Mouse (Mus musculus): ENCODE results near the gene Ntan1.
"Not testable (repeated sequence)": the region's sequence is repeated elsewhere in the genome, so short reads cannot be mapped to it uniquely, and the experiment has no call there.

Gene Ntan1

GRCm38 (mm10) chr16:13818560-13819393, at the start of gene Ntan1:
Gene Ntan1, plus strand, starts transcription at chr16:13818845.
- DNase-seq = peak; percentile 97

- DNase-seq = not testable (repeated sequence)
These were observed 47.0 kb upstream of the Ntan1 start for GRCm38 (mm10) chr16:13771603-13772002.

- not testable (repeated sequence) for DNase-seq
These were observed 46.6 kb upstream of the Ntan1 start for GRCm38 (mm10) chr16:13772051-13772450.

GRCm38 (mm10) chr16:13774011-13774410, 44.6 kb upstream of the Ntan1 start:
- DNase-seq = not testable (repeated sequence)

GRCm38 (mm10) chr16:13774651-13775050, 44.0 kb upstream of the Ntan1 start:
- DNase-seq = not testable (repeated sequence)

DNA sequence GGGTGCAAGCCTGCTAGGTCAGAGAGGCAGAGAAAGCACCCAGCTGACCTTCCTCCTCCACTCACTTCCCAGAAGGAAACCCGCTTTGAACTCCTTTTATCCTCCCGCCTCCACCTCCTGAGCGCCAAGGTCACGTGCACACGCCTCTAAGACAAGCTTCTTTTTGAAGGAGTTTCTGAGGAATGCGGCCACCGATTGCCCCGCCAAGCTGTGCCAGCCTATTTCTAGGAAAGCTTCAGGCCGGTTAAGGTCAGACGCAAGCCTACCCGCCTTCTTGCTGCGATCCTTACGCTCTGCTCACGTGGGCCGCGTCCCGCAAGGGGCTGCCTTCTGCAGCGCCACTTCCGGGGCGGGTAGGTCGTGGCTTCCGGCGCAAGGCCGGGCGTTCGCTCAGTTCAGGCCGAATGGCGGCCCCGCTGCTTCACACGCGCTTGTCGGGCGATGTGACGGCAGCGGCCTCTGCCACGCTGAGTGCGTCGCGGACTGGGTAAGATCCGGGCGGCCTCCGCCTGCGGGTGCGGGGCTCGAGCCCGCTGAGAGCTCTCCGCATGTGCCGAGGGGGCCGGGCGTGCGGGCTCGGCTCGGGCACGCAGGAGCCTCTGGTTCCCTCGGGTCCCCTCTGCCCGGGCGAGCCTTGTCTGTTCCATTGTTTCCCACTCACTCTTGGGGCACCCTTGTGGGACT, 38.1 kb upstream of the Ntan1 start, which contains the start of gene Rrn3:
Gene Rrn3 (plus strand): TSS at position 356 of the 684 bp plus-strand sequence.
- DNase-seq = peak; percentile 95

DNA sequence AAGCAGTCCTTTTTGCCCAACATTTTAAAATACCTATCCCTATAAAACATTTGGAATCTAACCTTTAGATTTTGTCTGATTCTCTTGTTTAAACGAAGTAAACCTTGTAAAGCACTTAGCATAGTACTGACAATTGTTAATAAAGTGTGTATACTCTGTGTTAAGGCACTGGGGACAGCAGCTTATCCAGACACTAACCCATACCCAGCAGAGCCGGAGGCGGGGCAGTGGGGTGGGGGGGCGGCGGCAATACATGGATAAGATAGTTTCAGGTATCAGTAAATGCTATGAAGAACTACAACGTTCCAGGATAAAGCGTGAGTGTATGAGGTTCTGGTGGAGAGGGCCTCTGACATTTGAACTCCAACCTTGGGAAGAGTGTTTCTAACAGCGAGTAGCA, 37.4 kb upstream of the Ntan1 start:
- DNase-seq = no peak

DNA sequence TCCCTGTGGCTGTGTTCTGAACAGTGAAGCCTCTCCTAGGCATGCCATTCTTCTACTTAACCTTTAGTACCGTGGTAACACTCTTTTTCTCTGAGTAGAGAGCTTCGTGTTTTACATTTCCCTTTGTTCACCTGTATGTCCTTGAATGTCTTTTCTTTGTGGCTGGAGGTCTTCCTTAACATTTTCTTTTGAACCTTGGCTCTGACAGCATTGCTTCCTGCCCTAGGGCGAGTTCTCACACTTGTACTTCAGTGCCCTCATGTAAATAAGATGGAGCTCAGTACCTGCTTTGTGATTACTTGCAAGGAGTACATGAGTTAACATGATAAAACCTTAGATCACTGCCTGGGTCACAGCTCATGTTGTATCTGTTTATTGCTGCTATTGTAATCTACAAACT, 32.7 kb upstream of the Ntan1 start:
- DNase-seq = no peak

DNA sequence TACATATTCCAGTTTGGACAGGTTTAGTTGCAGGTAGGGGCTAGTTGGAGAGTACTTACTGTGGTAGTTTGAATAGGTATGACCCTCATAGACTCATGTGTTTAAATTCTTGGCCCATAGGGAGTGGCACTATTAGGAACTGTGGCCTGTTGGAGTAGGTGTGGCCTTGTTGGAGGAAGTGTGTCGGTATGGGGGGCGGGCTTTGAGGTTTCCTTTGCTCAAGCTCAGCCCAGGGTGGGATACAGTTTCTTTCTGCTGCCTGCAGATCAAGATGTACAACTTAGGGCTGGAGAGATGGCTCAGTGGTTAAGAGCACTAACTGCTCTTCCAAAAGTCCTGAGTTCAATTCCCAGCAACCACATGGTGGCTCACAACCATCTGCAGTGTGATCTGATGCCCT, 25.2 kb upstream of the Ntan1 start:
- DNase-seq = not testable (repeated sequence)

- DNase-seq = no peak
These were observed 21.9 kb upstream of the Ntan1 start for GRCm38 (mm10) chr16:13796746-13797175.

GRCm38 (mm10) chr16:13801231-13801630, 17.4 kb upstream of the Ntan1 start:
- DNase-seq = no peak

GRCm38 (mm10) chr16:13804666-13805065, 14.0 kb upstream of the Ntan1 start:
- no peak for DNase-seq

DNA sequence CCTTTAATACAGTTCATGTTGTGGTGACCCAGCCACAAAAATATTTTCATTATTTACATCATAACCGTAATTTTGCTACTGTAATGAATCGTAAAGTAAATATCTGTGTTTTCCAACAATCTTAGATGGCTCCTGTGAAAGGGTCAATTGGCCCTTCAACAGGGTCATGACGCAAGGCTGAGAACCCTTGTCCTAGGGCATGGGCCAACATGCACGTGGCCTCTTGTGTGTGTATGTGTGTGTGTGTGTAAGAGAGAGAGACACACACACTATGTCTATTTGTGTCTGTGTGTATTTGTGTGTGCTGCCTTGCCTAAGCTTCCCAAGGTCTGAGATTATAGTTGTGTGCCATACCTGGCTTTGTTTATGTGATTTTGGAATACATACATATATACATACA, 11.0 kb upstream of the Ntan1 start:
- no peak for DNase-seq

GRCm38 (mm10) chr16:13808410-13808809, 10.2 kb upstream of the Ntan1 start:
- DNase-seq = no peak

- no peak for DNase-seq
These were observed 6.5 kb upstream of the Ntan1 start for GRCm38 (mm10) chr16:13812152-13812551.

DNA sequence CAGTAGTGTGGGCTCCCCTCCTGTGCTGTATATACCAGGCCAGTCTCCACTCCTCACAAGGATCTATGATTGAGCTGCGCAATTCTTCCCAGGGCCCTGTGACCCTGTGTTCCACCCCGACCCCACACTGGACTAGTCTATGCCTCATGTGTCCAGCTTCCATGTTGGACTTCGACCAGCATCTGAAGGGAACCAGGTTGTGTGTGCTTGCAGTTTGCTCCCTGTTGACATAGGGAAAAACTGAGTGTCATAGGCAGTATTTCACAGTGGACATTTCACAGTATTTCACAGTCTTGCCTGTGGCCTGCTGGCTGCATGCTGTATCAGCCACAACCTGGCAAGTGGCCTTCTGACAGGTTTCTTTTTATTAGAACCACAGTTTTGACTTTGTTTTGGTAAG, 5.4 kb upstream of the Ntan1 start:
- no peak for DNase-seq

DNA sequence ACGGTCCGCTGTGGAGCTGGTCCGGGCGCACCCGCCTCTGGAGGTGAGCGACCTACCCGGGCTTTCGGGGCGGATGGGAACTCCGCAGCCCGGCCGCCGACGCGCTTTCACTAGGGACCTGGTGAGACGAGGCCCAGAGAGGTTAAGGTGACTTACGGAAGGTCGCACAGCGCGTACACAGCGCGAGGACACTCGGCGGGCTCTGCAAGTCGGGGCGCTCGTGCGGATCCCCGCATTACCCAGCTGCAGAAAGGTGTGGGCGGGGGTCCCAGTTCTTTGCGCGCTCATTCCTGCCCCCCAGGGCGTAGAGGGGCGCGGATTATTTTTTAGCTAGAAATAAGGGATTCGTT, 724 bp downstream of the Ntan1 start:
- no peak for DNase-seq

- DNase-seq = peak; percentile 10
These were observed 1.3 kb downstream of the Ntan1 start for GRCm38 (mm10) chr16:13819806-13820500.

DNA sequence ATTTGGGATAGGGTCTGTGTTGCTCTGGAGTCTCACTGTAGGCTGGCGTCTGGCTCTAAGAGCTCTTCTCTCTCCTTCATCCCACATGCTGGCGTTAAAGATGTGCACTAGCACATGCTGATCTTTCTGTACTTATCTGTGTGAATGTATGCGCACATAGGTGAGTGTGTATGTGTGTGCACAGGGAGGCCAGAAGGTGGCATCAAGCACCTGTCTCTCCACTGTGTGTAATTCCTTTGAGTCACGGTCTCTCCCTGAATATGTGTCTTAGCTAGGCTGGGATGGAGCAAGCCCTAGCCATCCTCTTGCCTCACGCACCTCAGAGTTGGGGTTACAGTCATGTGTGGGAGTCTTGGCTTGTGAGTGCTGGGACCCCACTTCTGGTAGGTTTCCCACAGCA, 2.1 kb downstream of the Ntan1 start:
- no peak for DNase-seq

DNA sequence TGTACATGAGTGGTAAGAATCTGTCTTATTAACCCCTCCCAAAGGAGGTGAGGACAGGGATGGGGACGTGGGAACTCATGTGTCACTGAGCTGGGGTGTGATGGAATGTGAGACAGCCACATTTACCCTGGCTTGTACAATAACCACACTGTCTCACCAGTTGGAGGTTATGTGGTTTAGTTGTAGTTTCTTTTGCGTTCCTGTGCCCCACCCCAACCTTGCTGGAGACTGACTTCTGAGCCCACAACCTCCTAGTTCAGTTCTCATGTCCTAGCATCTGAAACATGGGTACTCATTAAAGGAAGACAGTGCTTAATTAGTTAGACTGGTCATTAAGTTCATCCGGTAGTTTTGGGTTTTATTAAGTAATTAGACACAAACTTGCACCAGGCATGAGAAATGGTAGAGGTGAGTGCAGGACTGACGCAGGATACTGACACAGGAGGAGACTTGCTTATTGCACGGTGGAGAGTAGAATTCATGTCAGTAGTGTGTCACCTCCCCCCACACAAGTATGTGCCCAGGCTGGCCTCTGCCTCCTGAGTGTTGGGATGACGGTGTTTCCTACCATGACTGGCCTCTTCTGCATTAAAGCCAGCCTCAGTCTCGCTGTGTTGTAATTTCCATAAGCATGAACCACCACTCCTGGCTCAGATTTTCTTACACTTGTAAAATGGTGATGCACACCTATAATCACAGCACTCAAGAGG, 7.3 kb downstream of the Ntan1 start:
- DNase-seq = no peak

GRCm38 (mm10) chr16:13826511-13826910, 7.9 kb downstream of the Ntan1 start:
- DNase-seq = no peak

DNA sequence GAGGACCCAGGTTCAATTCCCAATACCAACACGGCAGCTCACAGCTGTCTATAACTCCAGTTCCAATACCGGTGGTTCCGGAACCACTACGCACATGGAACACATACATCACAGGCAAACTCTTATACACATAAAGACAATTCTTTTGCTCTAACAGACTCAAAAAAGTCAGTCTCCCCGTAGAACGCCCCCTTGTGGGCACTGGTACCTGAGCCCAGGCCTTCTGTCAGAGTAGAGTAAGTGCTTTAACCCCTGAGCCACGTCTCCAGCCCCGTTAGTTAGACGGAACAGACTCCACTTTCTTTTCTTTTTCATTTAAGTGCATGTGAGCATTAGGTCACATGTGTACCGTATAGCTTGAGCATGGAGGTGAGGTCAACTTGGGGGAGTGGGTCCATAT, 11.8 kb downstream of the Ntan1 start:
- no peak for DNase-seq

DNA sequence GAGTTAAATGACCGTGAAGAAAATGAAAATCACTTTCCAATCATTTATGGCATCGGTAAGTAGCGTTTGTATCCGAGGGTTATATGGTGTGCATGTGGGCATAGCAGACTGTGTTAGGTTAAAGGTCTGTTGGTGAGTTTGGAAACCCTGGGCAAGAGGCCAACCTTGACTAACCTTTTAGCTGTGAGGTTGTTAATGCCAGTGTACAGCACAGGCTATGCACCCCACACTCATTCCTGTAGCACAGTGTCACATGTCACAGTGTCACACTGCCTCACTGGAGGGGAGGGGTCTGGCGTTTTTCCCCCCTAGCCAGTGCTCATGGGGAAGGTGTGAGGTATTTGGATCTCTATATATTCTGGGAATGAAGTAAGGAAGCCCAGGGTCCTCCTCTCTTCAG, 13.0 kb downstream of the Ntan1 start:
- DNase-seq = no peak
